Mouse (Mus musculus) bone marrow macrophage, adult 2 months (primary cell): ENCODE measurements around the gene Psma1.

Experiments
- CTCF ChIP-seq: IDR thresholded peaks from 2 replicates; pipeline ENCODE4 v1.5.1; 2012; ENCODE audit warnings: low read depth, mild to moderate bottlenecking, low read length, moderate library complexity
- POLR2A ChIP-seq: IDR thresholded peaks from 2 replicates; pipeline ENCODE4 v1.6.1; 2012; ENCODE audit warnings: mild to moderate bottlenecking, low read depth, low read length, borderline replicate concordance

GRCm38 (mm10) chr7:114291461-114292335, 15.8 kb upstream of the Psma1 start:
- TF ChIP-seq CTCF (no peak), POLR2A (no peak)
